Mouse (Mus musculus) liver, embryonic 14.5 days (tissue): ENCODE measurements around the gene Gm21983.

Experiments used
- CTCF ChIP-seq: IDR thresholded peaks from 2 replicates; pipeline ENCODE4 v1.5.1; 2016; ENCODE audit warnings: antibody characterized with exemption, low read depth, control low read depth
- EP300 ChIP-seq: IDR thresholded peaks from 2 replicates; pipeline ENCODE4 v1.6.1; 2016; ENCODE audit warnings: antibody characterized with exemption, low read depth

DNA sequence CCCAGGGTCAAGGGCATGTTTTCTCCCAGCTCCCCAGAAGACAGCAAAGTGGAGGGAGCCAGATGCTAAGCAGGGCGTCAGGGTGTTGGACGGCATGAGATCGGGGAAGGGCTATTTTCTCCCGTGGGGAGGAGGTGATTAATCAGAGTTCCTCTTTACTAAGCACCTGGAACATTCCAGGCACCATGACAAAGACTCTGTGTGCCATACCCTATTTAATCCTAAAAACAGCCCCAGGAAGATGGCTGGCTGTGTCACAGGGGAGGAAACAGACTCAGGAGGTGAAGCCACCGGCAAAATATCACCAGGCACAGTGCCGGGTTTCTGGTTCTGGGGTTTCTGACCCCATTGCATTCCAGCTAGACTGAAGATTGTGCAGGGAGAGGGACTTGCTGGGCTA, 41.1 kb upstream of the Gm21983 start:
- TF ChIP-seq CTCF (no peak), EP300 (no peak)
